Mouse (Mus musculus): ENCODE results near the gene Pde4d. TPM values are rescaled to one million over a fixed set of nuclear protein-coding genes. Genes with fewer than 3 reads are reported as not detected.

The Pde4d gene
- total and polyA plus RNA-seq, 3 experiments, result 18.5 to 18.8 TPM; not detected in 1

- H3K9me3 ChIP-seq (replicated peaks; ENCODE audit: insufficient read depth, low read length), result no peaks in the 10 kb centered on the region
- H3K4me3 ChIP-seq (ENCODE audit: control insufficient read depth in 1 of 2, insufficient read depth in 1 of 2, low read depth in 2 of 2, low read length in 2 of 2), result no peak overlapping the region
- no peaks in the 10 kb centered on the region for H3K4me1 ChIP-seq (ENCODE audit: control insufficient read depth in 1 of 2, insufficient read depth in 2 of 2, low read length in 2 of 2)
- H3K9ac ChIP-seq (ENCODE audit: control insufficient read depth, low read depth, low read length, poor library complexity, severe bottlenecking), result no peak overlapping the region
- peaks cover 7 to 12% of the 10 kb centered on the region in 2 experiments for H3K27me3 ChIP-seq (ENCODE audit: control insufficient read depth in 1 of 2, insufficient read depth in 2 of 2, low read length in 2 of 2)
- TF ChIP-seq SIN3A (IDR thresholded peaks at IDR 0.05; ENCODE audit: low read length) (no peak), POLR2A (IDR thresholded peaks at IDR 0.05; ENCODE audit: control insufficient read depth in 1 of 2, insufficient read depth in 1 of 2, low read depth in 1 of 2, low read length in 2 of 2, poor library complexity in 1 of 2) (no peak), MXI1 (IDR thresholded peaks at IDR 0.05; ENCODE audit: low read depth, low read length) (no peak)
- H3K79me2 ChIP-seq (ENCODE audit: control insufficient read depth, insufficient read depth, low read length, poor library complexity), result no peaks in the 10 kb centered on the region
- DNase-seq (ENCODE audit: low read depth, low spot score), result no peak
- no peaks in the 10 kb centered on the region for H3K36me3 ChIP-seq (ENCODE audit: control insufficient read depth in 1 of 2, insufficient read depth in 2 of 2, low read length in 2 of 2)
- no peak overlapping the region for H3K27ac ChIP-seq (ENCODE audit: control insufficient read depth, low read depth, low read length)
Measured at GRCm38 (mm10) chr13:109502796-109503195, 1053.0 kb downstream of the Pde4d start.

DNA sequence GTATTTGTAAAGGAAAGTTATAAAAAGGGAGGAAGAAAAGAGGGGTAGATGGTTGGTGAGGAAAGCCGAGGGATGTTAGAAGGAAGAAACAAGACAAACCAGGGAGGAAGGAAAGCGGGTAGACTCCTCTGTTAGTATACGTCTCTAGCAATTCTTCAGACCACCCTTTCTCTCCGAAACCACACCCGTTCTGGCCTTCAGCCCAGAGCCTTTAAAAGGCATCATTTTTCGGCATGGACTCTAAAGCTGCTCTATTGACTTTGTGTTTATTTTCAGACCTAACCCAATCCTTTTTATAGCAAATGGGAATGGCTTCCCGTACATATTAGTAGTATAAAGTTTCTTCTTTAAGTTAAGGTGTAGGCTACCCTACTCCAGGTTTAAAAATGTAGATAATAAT is 1057.0 kb downstream of the Pde4d start:
- Histone ChIP-seq H3K36me3 (ENCODE audit: control insufficient read depth in 1 of 2, insufficient read depth in 2 of 2, low read length in 2 of 2) (no peaks in the 10 kb centered on the region), H3K27me3 (ENCODE audit: control insufficient read depth in 1 of 2, insufficient read depth in 2 of 2, low read length in 2 of 2) (peaks cover 8 to 12% of the 10 kb centered on the region in 2 experiments), H3K9me3 (replicated peaks; ENCODE audit: insufficient read depth, low read length) (no peaks in the 10 kb centered on the region), H3K4me1 (ENCODE audit: control insufficient read depth in 1 of 2, insufficient read depth in 2 of 2, low read length in 2 of 2) (no peaks in the 10 kb centered on the region), H3K79me2 (ENCODE audit: control insufficient read depth, insufficient read depth, low read length, poor library complexity) (no peaks in the 10 kb centered on the region), H3K9ac (ENCODE audit: control insufficient read depth, low read depth, low read length, poor library complexity, severe bottlenecking) (no peak overlapping the region), H3K27ac (ENCODE audit: control insufficient read depth, low read depth, low read length) (no peak overlapping the region), H3K4me3 (ENCODE audit: control insufficient read depth in 1 of 2, insufficient read depth in 1 of 2, low read depth in 2 of 2, low read length in 2 of 2) (no peak overlapping the region)
- no peak for TF ChIP-seq USF1 (IDR thresholded peaks at IDR 0.05; ENCODE audit: low read depth, low read length)
- TF ChIP-seq NRF1 (IDR thresholded peaks at IDR 0.05; ENCODE audit: insufficient read depth, low read depth, low read length, poor library complexity, severe bottlenecking), result no peak
- no peak for TF ChIP-seq CHD2 (IDR thresholded peaks at IDR 0.05; ENCODE audit: low read length)
- TF ChIP-seq POLR2A (IDR thresholded peaks at IDR 0.05; ENCODE audit: control insufficient read depth in 1 of 2, insufficient read depth in 1 of 2, low read depth in 1 of 2, low read length in 2 of 2, poor library complexity in 1 of 2), result no peak
- no peak for TF ChIP-seq RCOR1 (IDR thresholded peaks at IDR 0.05; ENCODE audit: low read depth, low read length)
- TF ChIP-seq JUND (IDR thresholded peaks at IDR 0.05; ENCODE audit: low read depth, low read length), result no peak
- TF ChIP-seq TCF12 (IDR thresholded peaks at IDR 0.05; ENCODE audit: low read depth, low read length), result no peak
- TF ChIP-seq CTCF (IDR thresholded peaks at IDR 0.05 in 2 of 3, conservative IDR thresholded peaks at IDR 0.05 in 1 of 3; ENCODE audit: control insufficient read depth in 1 of 3, insufficient read depth in 1 of 3, low read depth in 2 of 3, low read length in 3 of 3, poor library complexity in 1 of 3, severe bottlenecking in 1 of 3), result no peak
- DNase-seq (ENCODE audit: low read depth, low spot score), result no peak

GRCm38 (mm10) chr13:109508472-109508871 is 1058.7 kb downstream of the Pde4d start:
- Histone ChIP-seq H3K9ac (ENCODE audit: control insufficient read depth, low read depth, low read length, poor library complexity, severe bottlenecking) (no peak overlapping the region), H3K27ac (ENCODE audit: control insufficient read depth, low read depth, low read length) (no peak overlapping the region), H3K4me1 (ENCODE audit: control insufficient read depth in 1 of 2, insufficient read depth in 2 of 2, low read length in 2 of 2) (no peaks in the 10 kb centered on the region), H3K4me3 (ENCODE audit: control insufficient read depth in 1 of 2, insufficient read depth in 1 of 2, low read depth in 2 of 2, low read length in 2 of 2) (no peak overlapping the region), H3K27me3 (ENCODE audit: control insufficient read depth in 1 of 2, insufficient read depth in 2 of 2, low read length in 2 of 2) (peaks cover 4 to 12% of the 10 kb centered on the region in 2 experiments), H3K9me3 (replicated peaks; ENCODE audit: insufficient read depth, low read length) (no peaks in the 10 kb centered on the region), H3K36me3 (ENCODE audit: control insufficient read depth in 1 of 2, insufficient read depth in 2 of 2, low read length in 2 of 2) (no peaks in the 10 kb centered on the region), H3K79me2 (ENCODE audit: control insufficient read depth, insufficient read depth, low read length, poor library complexity) (no peaks in the 10 kb centered on the region)
- no peak for TF ChIP-seq KAT2A (conservative IDR thresholded peaks at IDR 0.05; ENCODE audit: low read depth, low read length)
- no peak for DNase-seq (ENCODE audit: low read depth, low spot score)

Measured in MEL (cell line).